Mouse (Mus musculus) lung, embryonic 15.5 days (tissue): Measurements from ENCODE around the gene Amz2. TPM values are rescaled to one million over a fixed set of nuclear protein-coding genes. Genes with fewer than 3 reads are reported as not detected.

ENCODE experiments used
- ATAC-seq: fragments of 200-750 bp; cut with Nextera tagmentation; 2 replicates; pipeline ENCODE4 v1.8.0; 2017; ENCODE audit warnings: moderate number of reproducible peaks, borderline replicate concordance; ENCODE audit not compliant: low FRiP score, low TSS enrichment; ENCODE audit errors: extremely low read depth
- H3K27ac ChIP-seq: fragments of 300-500 bp; sonication (generic); 2 replicates; pipeline ENCODE4 v1.5.1; 2015; ENCODE audit warnings: moderate library complexity, mild to moderate bottlenecking, inconsistent platforms
- H3K27me3 ChIP-seq: fragments of 300-500 bp; sonication (generic); 2 replicates; pipeline ENCODE4 v1.6.1; 2015; ENCODE audit warnings: inconsistent platforms
- H3K36me3 ChIP-seq: fragments of 300-500 bp; sonication (generic); 2 replicates; pipeline ENCODE4 v1.6.1; 2015; ENCODE audit warnings: inconsistent platforms
- H3K4me1 ChIP-seq: fragments of 300-500 bp; sonication (generic); 2 replicates; pipeline ENCODE4 v1.6.1; 2015; ENCODE audit warnings: inconsistent platforms
- H3K4me2 ChIP-seq: fragments of 300-500 bp; sonication (generic); 2 replicates; pipeline ENCODE4 v1.6.1; 2015; ENCODE audit warnings: inconsistent platforms, mild to moderate bottlenecking, moderate library complexity
- H3K4me3 ChIP-seq: fragments of 300-500 bp; sonication (generic); 2 replicates; pipeline ENCODE4 v1.5.1; 2015; ENCODE audit warnings: mild to moderate bottlenecking, inconsistent platforms
- H3K9ac ChIP-seq: fragments of 300-500 bp; sonication (generic); 2 replicates; pipeline ENCODE4 v1.6.1; 2015; ENCODE audit warnings: inconsistent platforms
- H3K9me3 ChIP-seq: fragments of 300-500 bp; sonication (generic); 2 replicates; pipeline ENCODE4 v1.6.1; 2016; ENCODE audit warnings: inconsistent platforms
- WGBS: fragments of 180-500 bp; shearing (Covaris S2); methylation state at CpG from one replicate; pipeline ENCODE4 v1.1.7; 2015; 5-methylcytosine and 5-hydroxymethylcytosine counted together
- polyA plus RNA-seq: library from polyadenylated mRNA; unstranded; fragments of >200 nt; fragmentation: Nextera tagmentation; extraction: Ambion mirVana; gene quantifications from 2 replicates; pipeline ENCODE4 v1.2.1, GENCODE M21; 2015

Amz2 gene
- 41.4 and 44.2 TPM in 2 replicates for polyA plus RNA-seq

DNA sequence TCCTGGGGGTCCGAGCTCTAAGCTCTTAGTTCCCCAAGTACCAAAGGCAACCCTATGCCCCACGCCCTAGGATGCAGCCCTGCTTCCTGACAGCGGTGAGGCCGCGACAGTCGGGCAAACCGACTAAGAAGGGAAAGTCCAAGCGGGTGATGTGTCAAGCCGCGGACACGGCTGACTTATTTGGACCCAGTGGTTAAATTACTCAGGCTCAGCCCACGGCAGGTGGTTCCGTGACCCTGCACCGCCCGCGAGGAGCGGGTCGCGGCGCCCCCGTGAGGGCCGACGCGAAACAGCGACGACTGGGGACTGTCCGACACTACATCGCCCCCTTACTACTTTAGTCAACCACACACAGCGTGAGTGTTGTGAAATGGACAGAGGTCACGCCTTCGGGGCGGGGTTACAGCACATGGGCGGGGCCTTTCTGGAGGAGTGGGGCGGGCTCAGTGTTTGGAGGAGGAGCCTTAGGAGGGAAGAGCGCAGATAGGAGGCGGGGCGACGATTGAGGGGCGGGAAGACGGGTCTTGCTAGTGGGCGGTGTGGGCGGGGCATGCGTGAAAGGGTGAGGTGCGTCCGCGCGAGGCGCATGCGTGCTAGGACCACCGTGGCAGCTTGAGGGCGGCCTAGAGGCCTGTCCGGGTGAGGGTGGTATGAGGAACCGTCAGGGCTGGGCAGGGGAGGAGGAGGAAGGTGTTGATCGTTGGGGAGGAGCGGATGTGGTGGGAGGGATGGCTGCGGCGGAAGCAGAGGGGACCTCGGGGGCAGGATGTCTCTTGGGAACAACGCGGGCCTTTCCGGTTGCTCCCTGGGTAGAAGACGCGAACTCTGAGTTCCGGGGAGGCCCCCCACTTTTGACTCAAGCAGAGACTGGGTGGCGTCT lies at the start of gene Amz2:
TSS of gene Amz2 (plus strand) at position 555 of the 880 bp plus-strand sequence.
- Histone ChIP-seq H3K4me2 (peak within 1 kb of the TSS; percentile 71), H3K27me3 (no peaks in the 10 kb centered on the region), H3K36me3 (peaks cover 19% of the 10 kb centered on the region), H3K27ac (peak within 1 kb of the TSS; percentile 94), H3K4me3 (peak within 1 kb of the TSS; percentile 71), H3K9me3 (no peaks in the 10 kb centered on the region), H3K4me1 (peaks cover 10% of the 10 kb centered on the region), H3K9ac (peak within 1 kb of the TSS; percentile 72)
- peak; percentile 98 for ATAC-seq
- WGBS: under 1% methylated on average over 65 of the region's 65 CpGs

DNA sequence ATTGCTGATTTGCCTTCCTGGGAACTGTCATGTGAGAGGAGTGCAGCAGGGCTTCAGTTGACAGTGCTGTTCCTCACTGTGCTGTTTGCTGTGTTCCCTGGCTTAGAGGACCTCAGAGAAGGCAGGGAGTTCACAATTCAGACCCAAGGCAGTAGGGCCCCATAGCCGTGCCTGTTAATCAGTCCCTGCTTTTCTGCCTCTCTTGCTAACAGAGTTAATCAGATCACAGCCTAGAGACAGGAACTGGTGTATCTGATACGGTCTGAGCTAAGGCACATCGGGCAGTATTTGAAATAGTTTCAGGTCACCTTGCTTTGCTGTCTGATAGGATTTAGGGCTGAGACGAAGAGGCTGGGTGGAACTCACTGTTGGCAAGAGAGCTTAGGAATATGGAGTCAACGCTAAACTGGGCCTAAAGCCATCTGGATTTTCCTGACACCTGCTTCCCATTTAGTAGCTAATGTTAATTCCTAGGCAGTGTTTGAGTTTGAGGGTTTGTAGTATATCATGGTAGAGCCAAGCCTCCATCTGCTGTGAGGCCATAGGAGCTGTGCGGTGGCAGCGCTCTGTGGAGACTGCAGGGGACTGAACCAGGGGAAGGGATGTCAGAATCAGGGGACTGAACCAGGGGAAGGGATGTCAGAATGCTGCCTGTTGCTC lies 49.1 kb upstream of the Amz2 start:
- no peak overlapping the region for H3K9ac ChIP-seq
- H3K36me3 ChIP-seq: peaks cover 5% of the 10 kb centered on the region; the same call in 1 of the 2 replicates
- H3K27me3 ChIP-seq: no peaks in the 10 kb centered on the region
- no peak overlapping the region for H3K4me2 ChIP-seq
- 61% methylated on average over 7 of the region's 7 CpGs for WGBS
- no peak for ATAC-seq
- no peak overlapping the region for H3K4me3 ChIP-seq
- no peak overlapping the region for H3K27ac ChIP-seq
- H3K4me1 ChIP-seq: peaks cover 40% of the 10 kb centered on the region
- no peaks in the 10 kb centered on the region for H3K9me3 ChIP-seq

- Histone ChIP-seq H3K9ac (no peak overlapping the region), H3K27ac (peak overlapping the region; percentile 31; the same call in 1 of the 2 replicates), H3K27me3 (no peaks in the 10 kb centered on the region), H3K36me3 (peaks cover 5% of the 10 kb centered on the region; the same call in 1 of the 2 replicates), H3K4me1 (peaks cover 40% of the 10 kb centered on the region), H3K4me2 (no peak overlapping the region), H3K9me3 (no peaks in the 10 kb centered on the region), H3K4me3 (no peak overlapping the region)
- no peak for ATAC-seq
- WGBS: 47% methylated on average over 10 of the region's 10 CpGs
Observed at GRCm38 (mm10) chr11:109377477-109377876, 48.3 kb upstream of the Amz2 start.

- no peaks in the 10 kb centered on the region for H3K9me3 ChIP-seq
- H3K4me3 ChIP-seq: no peak overlapping the region
- peaks cover 5% of the 10 kb centered on the region; the same call in 1 of the 2 replicates for H3K36me3 ChIP-seq
- H3K27me3 ChIP-seq: no peaks in the 10 kb centered on the region
- WGBS: 42% methylated on average over 7 of the region's 7 CpGs
- no peak overlapping the region for H3K27ac ChIP-seq
- no peak for ATAC-seq
- H3K4me1 ChIP-seq: peaks cover 40% of the 10 kb centered on the region
- H3K9ac ChIP-seq: no peak overlapping the region
- H3K4me2 ChIP-seq: no peak overlapping the region
Observed at GRCm38 (mm10) chr11:109378051-109378450, 47.7 kb upstream of the Amz2 start.

- WGBS: 67% methylated on average over 5 of the region's 5 CpGs
- Histone ChIP-seq H3K36me3 (no peaks in the 10 kb centered on the region), H3K9me3 (no peaks in the 10 kb centered on the region), H3K4me3 (no peak overlapping the region), H3K4me1 (peaks cover 31% of the 10 kb centered on the region), H3K27ac (no peak overlapping the region), H3K4me2 (no peak overlapping the region), H3K27me3 (no peaks in the 10 kb centered on the region), H3K9ac (no peak overlapping the region)
- ATAC-seq: no peak
Observed at GRCm38 (mm10) chr11:109380662-109381061, 45.1 kb upstream of the Amz2 start.

GRCm38 (mm10) chr11:109385296-109385695 lies 40.5 kb upstream of the Amz2 start:
- Histone ChIP-seq H3K9ac (no peak overlapping the region), H3K9me3 (no peaks in the 10 kb centered on the region), H3K27ac (no peak overlapping the region), H3K36me3 (no peaks in the 10 kb centered on the region), H3K4me3 (no peak overlapping the region), H3K4me1 (peaks cover 10% of the 10 kb centered on the region), H3K4me2 (no peak overlapping the region), H3K27me3 (no peaks in the 10 kb centered on the region)
- no peak for ATAC-seq
- WGBS: 87% methylated on average over 8 of the region's 8 CpGs

GRCm38 (mm10) chr11:109389046-109389445 lies 36.7 kb upstream of the Amz2 start:
- Histone ChIP-seq H3K27ac (no peak overlapping the region), H3K9me3 (no peaks in the 10 kb centered on the region), H3K4me1 (peaks cover 7% of the 10 kb centered on the region), H3K36me3 (peaks cover 6% of the 10 kb centered on the region; the same call in 1 of the 2 replicates), H3K4me3 (no peak overlapping the region), H3K27me3 (no peaks in the 10 kb centered on the region), H3K9ac (no peak overlapping the region), H3K4me2 (no peak overlapping the region)
- WGBS: 53% methylated on average over 5 of the region's 5 CpGs
- no peak for ATAC-seq

DNA sequence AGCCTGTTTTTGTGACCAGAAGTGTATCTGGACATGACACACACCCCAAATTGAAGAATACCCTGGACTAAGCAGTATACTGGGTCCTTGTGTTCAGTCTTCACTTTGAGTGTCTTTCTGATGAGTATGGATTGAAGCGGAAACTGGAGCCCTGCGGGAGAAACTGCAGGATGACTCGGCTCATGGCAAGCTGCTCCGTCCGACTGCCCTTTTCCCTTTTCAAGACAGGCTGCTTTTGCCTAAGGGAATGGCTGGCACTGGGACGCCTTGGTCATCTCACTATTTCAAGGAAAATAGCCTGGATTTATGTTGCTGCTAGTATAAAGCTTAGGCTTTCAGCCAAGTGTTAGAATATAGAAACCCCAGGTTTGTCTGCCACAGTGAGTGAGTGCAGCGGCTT lies 34.5 kb upstream of the Amz2 start:
- H3K27ac ChIP-seq: no peak overlapping the region
- ATAC-seq: no peak
- H3K4me2 ChIP-seq: no peak overlapping the region
- no peak overlapping the region for H3K4me3 ChIP-seq
- H3K36me3 ChIP-seq: peaks cover 20% of the 10 kb centered on the region; the same call in 1 of the 2 replicates
- 86% methylated on average over 7 of the region's 7 CpGs for WGBS
- H3K4me1 ChIP-seq: peaks cover 7% of the 10 kb centered on the region
- H3K27me3 ChIP-seq: no peaks in the 10 kb centered on the region
- no peaks in the 10 kb centered on the region for H3K9me3 ChIP-seq
- no peak overlapping the region for H3K9ac ChIP-seq

GRCm38 (mm10) chr11:109391760-109392159 lies 34.0 kb upstream of the Amz2 start:
- H3K36me3 ChIP-seq: peaks cover 25% of the 10 kb centered on the region; the same call in 1 of the 2 replicates
- no peak overlapping the region for H3K4me3 ChIP-seq
- H3K4me2 ChIP-seq: no peak overlapping the region
- peaks cover 7% of the 10 kb centered on the region for H3K4me1 ChIP-seq
- no peaks in the 10 kb centered on the region for H3K27me3 ChIP-seq
- 64% methylated on average over 7 of the region's 7 CpGs for WGBS
- no peak for ATAC-seq
- no peaks in the 10 kb centered on the region for H3K9me3 ChIP-seq
- H3K27ac ChIP-seq: no peak overlapping the region
- no peak overlapping the region for H3K9ac ChIP-seq

GRCm38 (mm10) chr11:109392601-109393000 lies 33.1 kb upstream of the Amz2 start:
- Histone ChIP-seq H3K36me3 (peaks cover 31% of the 10 kb centered on the region; the same call in 1 of the 2 replicates), H3K4me2 (no peak overlapping the region), H3K9ac (no peak overlapping the region), H3K4me1 (peaks cover 7% of the 10 kb centered on the region), H3K4me3 (no peak overlapping the region), H3K27ac (no peak overlapping the region), H3K27me3 (no peaks in the 10 kb centered on the region), H3K9me3 (no peaks in the 10 kb centered on the region)
- WGBS: 82% methylated on average over 9 of the region's 9 CpGs
- no peak for ATAC-seq

GRCm38 (mm10) chr11:109394758-109395157 lies 31.0 kb upstream of the Amz2 start:
- Histone ChIP-seq H3K27me3 (no peaks in the 10 kb centered on the region), H3K4me3 (no peak overlapping the region), H3K4me1 (no peaks in the 10 kb centered on the region), H3K9me3 (no peaks in the 10 kb centered on the region), H3K27ac (no peak overlapping the region), H3K4me2 (no peak overlapping the region), H3K36me3 (peaks cover 39% of the 10 kb centered on the region; the same call in 1 of the 2 replicates), H3K9ac (no peak overlapping the region)
- WGBS: 86% methylated on average over 9 of the region's 9 CpGs
- no peak for ATAC-seq

DNA sequence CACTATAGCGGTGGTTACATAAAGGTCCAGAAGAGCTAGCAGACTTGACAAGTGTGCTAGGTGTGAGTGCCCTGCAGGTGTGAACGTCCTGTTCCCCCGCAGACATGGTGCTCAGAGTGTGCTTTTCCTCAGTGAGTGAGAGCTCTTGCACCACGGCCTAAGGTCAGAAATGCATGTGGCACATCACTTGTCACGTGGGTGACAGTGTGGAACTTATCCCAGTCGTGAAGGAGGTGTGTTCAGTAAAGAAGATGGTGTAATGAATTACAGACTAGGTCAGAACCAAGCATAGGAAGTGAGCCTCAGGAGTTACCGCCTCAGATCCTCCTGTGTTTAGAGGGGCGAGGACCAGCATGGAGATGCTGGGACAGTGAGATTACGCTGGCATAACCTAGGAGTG lies 30.5 kb upstream of the Amz2 start:
- Histone ChIP-seq H3K36me3 (peaks cover 39% of the 10 kb centered on the region; the same call in 1 of the 2 replicates), H3K9ac (no peak overlapping the region), H3K27me3 (no peaks in the 10 kb centered on the region), H3K9me3 (no peaks in the 10 kb centered on the region), H3K27ac (no peak overlapping the region), H3K4me2 (no peak overlapping the region), H3K4me1 (no peaks in the 10 kb centered on the region), H3K4me3 (no peak overlapping the region)
- whole genome bisulfite sequencing: 81% methylated on average over 9 of the region's 9 CpGs
- no peak for ATAC-seq
